Mouse (Mus musculus): ENCODE data around the gene B4galt2.

Gene B4galt2

DNA sequence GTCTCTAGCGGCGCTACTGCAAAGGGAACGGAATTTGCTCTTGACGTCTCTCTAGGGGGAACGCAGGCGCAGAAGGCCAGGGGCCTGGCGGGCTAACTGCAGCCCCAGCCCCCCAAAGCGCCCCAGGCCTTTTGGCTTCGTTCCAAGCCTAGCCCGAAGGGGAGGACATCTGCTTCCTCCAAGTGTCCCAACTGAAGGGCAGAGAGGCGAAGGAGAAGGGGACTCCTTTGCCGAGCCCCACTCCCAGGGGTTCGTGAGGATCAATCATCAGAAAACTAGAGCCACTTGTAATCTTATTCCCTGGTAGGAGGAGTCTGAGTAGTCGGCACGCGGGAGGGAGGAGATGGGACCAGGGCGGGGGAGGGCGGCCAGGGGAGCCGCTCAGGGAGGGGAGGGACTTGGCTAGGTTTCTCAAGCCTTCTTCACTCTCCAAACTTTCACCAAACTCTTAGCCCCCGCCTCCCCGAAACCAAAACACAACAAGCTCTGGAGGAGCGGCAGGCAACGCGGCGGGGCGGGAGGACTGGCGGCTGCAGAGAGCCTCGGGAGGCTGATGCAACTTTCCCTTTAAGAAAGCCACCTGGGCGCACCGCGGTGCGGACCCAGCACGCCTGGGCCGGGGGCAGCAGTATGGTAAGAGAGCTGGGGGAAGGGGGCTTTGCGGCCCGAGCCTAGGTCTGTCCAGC is 48.3 kb downstream of the B4galt2 start:
- peak; percentile 68 for DNase-seq (ENCODE audit: low spot score)

DNA sequence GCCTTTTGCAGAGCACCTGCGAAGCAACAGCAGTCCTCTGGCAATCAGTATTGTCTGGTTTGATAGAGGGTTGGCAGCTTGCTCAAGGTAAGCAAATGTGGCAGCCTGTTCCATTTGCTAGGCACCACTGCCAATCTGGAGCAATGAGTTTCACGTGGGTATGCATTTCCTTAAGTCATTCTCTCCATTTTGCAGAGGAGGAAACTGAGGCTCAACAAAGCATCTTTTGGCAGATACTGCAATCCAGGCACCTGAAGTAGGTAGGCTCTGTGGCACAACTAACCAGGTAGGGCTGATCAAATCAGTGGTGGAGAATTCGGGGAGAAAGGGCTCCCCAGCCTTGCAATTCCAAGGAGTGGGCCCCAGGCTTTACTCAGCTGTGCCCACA is 48.8 kb downstream of the B4galt2 start, which contains the start of gene Slc6a9:
Gene Slc6a9 (plus strand): TSS at position 50 of the 388 bp plus-strand sequence.
- no peak for DNase-seq (ENCODE audit: low spot score)

DNA sequence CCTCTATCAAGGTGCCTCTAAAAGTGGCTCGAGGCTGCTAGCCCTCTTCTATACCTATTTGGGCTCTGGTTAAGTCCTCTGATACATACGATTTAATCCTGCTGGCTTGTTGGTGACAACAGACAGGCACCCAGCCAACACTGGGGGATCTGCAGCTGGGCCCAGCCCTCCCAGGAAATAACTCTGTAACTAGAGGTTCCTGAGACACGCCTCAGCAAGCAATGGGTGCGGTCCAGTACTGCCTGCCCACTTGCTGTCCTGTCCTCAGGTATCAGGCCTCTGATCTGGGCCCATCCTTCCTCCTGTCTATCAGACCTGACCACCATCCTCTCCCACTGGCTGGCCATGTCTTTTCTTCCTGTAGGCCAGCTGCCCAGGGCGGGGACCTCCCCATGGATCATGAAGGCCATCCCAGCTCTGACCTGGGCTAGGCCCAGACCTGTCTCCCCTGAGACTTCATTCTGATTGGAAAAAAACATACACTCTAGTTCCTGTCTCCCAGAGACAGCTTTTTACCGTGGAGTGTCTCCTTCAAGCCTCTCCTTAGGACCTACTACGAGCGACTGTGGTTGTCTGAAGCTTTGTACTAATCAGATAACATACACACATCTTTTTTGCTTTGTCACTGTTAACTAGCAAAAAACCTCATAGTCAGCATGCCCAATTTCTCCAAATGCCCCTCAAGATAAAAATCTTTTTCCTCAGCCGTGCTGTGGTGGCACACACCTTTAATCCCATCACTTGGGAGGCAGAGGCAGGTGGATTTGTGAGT is 51.2 kb downstream of the B4galt2 start:
- DNase-seq (ENCODE audit: low spot score), result no peak

DNA sequence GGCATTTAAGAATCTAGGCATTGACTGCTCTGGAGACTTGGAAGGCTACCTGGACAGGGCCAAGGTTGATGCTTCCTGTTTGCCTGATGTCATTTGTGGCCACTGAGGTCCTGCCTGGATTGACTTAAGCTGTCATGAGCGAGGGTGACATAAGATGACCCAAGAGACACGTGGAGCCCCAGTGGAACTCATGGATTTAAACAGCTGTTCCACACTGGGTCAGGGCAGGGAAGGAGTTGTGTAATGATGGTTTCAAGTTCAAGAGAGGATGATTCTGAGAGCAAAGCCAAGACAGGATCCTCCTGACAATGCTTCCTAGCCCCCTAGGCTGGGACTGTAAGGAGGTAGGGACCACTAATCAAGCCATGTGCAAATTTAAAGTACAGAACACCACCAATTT is 51.8 kb downstream of the B4galt2 start:
- no peak for DNase-seq (ENCODE audit: low spot score)

DNA sequence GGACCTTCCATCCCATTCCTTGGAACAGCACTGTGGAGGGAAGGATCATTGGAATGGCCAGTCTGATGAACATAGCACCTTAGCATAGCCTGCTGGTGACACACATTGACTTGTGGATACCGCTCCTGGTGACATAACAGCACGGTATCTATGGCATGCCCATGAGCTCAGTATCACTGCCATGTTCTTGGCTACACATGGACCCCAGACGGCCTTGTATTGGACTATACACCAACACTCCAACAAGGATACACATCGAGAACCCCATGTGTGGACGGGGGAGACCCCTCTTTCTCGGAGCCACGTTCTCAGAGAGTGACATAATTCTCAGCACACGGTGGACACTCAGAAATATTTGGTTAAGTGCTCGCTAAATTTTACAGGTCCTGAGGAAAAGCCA is 52.5 kb downstream of the B4galt2 start:
- no peak for DNase-seq (ENCODE audit: low spot score)

- no peak for DNase-seq (ENCODE audit: low spot score)
Measured at GRCm38 (mm10) chr4:117830124-117830551, 53.1 kb downstream of the B4galt2 start.

DNA sequence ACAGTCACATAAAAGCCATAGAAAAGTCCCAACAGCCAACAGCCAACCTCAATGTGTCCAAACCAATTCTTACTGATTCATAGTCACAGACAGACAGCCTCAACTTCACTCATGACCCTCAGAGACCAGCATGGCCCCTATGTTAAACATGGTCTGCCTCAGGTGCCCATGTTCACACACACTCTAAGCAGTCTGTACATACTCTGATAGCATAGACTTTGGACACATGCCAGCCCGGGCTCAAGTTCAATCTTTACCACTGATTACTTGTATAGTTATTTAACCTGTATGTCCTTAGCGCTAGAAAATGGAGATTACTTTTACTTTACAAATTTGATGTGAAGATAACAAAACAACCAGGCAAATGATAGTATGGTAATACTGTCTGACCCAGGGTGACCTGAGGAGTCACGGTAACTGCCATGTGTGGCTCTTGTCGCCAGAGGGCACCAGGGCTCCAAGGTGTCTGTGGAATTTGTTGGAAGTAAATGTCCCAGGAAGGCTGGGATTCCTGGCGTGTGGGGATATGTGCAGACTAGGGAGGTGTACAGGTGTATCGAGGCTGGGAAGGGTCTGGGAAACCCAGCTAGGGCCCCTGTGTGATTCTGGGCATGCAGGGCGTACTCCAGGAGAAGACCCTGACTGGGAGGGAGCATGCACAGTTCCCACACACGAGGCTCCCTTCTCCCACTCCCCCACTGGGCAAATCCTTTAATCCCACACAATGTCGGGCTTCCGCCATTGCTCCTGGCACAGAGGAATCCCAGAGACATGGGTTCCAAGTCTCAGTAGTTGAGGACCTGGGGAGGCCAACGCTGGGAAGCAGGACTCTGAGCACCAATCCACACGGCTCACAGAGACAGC is 53.8 kb downstream of the B4galt2 start:
- peak; percentile 82 for DNase-seq (ENCODE audit: low spot score)

DNA sequence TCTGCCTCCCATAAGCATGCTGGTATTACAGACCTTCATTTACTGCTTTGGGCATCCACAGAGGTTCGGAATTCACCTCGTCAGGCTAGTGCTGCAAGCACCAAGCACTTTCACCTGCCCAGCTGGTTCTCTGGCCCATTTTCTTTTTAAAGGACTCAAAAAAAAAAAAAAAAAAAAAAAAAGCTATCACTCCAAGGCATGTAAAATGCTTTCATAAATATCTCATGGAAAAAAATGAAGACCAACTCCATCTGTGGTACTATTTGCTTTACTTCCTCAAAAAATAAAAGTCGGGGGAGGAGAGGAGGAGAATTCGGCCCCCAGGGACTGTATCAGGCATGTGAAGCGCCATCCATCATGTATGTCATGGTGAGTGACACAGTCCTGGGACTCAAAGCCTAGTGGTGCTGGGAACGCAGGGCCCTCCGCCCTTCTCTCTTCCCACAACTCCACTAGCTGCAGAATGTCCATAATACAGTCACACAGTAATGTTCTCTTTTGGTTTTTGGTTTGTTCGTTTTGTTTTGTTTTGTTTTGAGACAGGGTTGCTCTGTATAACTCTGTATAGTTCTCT is 54.6 kb downstream of the B4galt2 start:
- no peak for DNase-seq (ENCODE audit: low spot score)

Data from adipocyte (in vitro differentiated cells).